14 mouse cellular contexts compared by ENCODE assay signal in the genomic region with DNA sequence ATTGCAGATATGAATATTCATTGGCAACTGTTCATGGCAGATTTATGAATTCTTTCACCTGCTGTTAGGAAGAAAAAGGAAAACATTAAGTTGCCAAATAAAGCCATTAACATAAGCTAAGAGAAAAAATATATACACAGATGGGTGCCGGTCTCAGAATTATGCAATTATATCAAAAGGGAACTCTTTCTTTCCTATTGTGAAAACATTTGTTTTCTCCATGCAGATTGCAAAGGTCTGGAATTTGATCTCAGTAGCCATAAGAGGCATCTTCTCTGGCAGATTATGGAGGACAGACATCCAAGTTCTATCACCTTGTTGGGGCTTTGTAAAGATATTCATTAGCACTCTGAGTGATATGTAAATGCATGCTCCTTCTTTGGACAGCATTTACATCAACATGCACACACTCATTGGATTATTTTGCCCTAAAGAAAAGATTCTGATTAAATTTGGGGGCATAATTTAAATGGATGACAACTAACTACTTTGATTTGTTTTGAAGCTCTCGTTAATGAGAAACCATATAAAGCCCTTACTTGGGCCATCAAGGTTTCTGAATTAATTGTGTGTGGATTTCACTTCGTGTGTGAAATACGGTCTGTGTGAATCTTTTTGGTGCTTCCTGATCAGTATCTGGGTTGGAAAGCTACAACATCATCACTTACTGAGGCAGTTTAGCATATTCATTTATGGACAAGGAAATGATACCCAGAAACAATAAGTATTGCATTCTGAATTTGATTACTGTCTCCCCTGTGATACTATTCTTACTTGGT.
"Had no signal": no experiment of that assay in that cellular context is flagged by ENCODE, and none has a peak within 500 bp of the region (broad histone marks: within the 10 kb centered on the region; RNA-seq: fewer than 3 reads in every experiment).

No protein-coding gene starts in this region.

- ATAC-seq: intestine, postnatal 0 days; lung, postnatal 0 days; midbrain, embryonic 13.5 days had no signal

- H3K36me3 ChIP-seq: liver, embryonic 15.5 days; midbrain, embryonic 13.5 days; neural tube, embryonic 12.5 days had no signal

- H3K4me3 ChIP-seq: liver, embryonic 15.5 days; midbrain, embryonic 13.5 days; neural tube, embryonic 12.5 days had no signal

- H3K4me1 ChIP-seq: liver, embryonic 15.5 days; midbrain, embryonic 13.5 days; neural tube, embryonic 12.5 days had no signal

- H3K27ac ChIP-seq: liver, embryonic 15.5 days; midbrain, embryonic 13.5 days; neural tube, embryonic 12.5 days; stomach, postnatal 0 days had no signal

- H3K27me3 ChIP-seq: liver, embryonic 15.5 days; midbrain, embryonic 13.5 days; neural tube, embryonic 12.5 days had no signal

- DNase-seq: kidney, adult 8-10 months; kidney, postnatal 25 days; left cerebral cortex, postnatal 4 days; lung, adult 2 months; lung, postnatal 36 days; thymus, adult 2 months; thymus, postnatal 36 days had no signal

- H3K9me3 ChIP-seq: liver, embryonic 15.5 days; midbrain, embryonic 13.5 days; neural tube, embryonic 12.5 days had no signal

- H3K4me2 ChIP-seq: liver, embryonic 11.5 days; liver, embryonic 15.5 days; midbrain, embryonic 13.5 days; neural tube, embryonic 12.5 days had no signal

- H3K9ac ChIP-seq: liver, embryonic 15.5 days; midbrain, embryonic 13.5 days; neural tube, embryonic 12.5 days had no signal
